Mouse (Mus musculus) ES-E14 (cell line): ENCODE data around the gene Zfp282. TPM values are rescaled to one million over a fixed set of nuclear protein-coding genes. Genes with fewer than 3 reads are reported as not detected.

Source experiments
- DNase-seq: peaks from one replicate; pipeline ENCODE4 v3.0.0-alpha.2; 2013; ENCODE audit warnings: low read depth, low spot score
- H3K27ac ChIP-seq: 2 replicates; pipeline ENCODE4 v1.5.1; 2012; ENCODE audit warnings: low read depth, mild to moderate bottlenecking, low read length, moderate library complexity, mixed read lengths; ENCODE audit not compliant: poor library complexity, insufficient read depth, severe bottlenecking
- H3K36me3 ChIP-seq: 2 replicates; pipeline ENCODE4 v1.6.1; 2012; ENCODE audit warnings: mild to moderate bottlenecking, low read length, moderate library complexity, mixed read lengths; ENCODE audit not compliant: control insufficient read depth, poor library complexity, insufficient read depth, severe bottlenecking
- H3K4me1 ChIP-seq, 2 experiments: fragments of 150-350 bp in 1 of 2; sonication (generic) in 1 of 2; 2 replicates each; pipeline ENCODE4 v1.6.1; 2012; ENCODE audit warnings: low read length in 2 of 2, mild to moderate bottlenecking in 1 of 2, mixed read lengths in 1 of 2; ENCODE audit not compliant: control insufficient read depth in 2 of 2, insufficient read depth in 2 of 2, poor library complexity in 1 of 2
- H3K4me3 ChIP-seq, 2 experiments: fragments of 150-350 bp in 1 of 2; sonication (generic) in 1 of 2; 2 replicates each; pipeline ENCODE4 v1.5.1; 2012; ENCODE audit warnings: low read length in 2 of 2, low read depth in 1 of 2, mild to moderate bottlenecking in 1 of 2, mixed read lengths in 1 of 2; ENCODE audit not compliant: insufficient read depth in 1 of 2, poor library complexity in 1 of 2, severe bottlenecking in 1 of 2
- H3K9ac ChIP-seq: 2 replicates; pipeline ENCODE4 v1.6.1; 2012; ENCODE audit warnings: low read depth, mild to moderate bottlenecking, low read length, mixed read lengths; ENCODE audit not compliant: poor library complexity, insufficient read depth, severe bottlenecking
- H3K9me3 ChIP-seq: fragments of 150-350 bp; sonication (generic); 2 replicates; pipeline ENCODE4 v1.6.1; 2012; ENCODE audit warnings: low read depth, mild to moderate bottlenecking, low read length; ENCODE audit not compliant: control insufficient read depth, insufficient read depth
- CHD2 ChIP-seq: IDR thresholded peaks from 2 replicates; pipeline ENCODE4 v1.6.1; 2014; ENCODE audit warnings: mild to moderate bottlenecking, low read depth, low read length, inconsistent platforms
- HCFC1 ChIP-seq: IDR thresholded peaks from 2 replicates; pipeline ENCODE4 v1.6.1; 2012; ENCODE audit warnings: low read length, inconsistent platforms, borderline replicate concordance; ENCODE audit not compliant: insufficient read depth
- MAFK ChIP-seq: IDR thresholded peaks from 2 replicates; pipeline ENCODE4 v1.6.1; 2014; ENCODE audit warnings: mild to moderate bottlenecking, low read depth, low read length, inconsistent platforms; ENCODE audit not compliant: insufficient read depth
- ZC3H11A ChIP-seq: IDR thresholded peaks from 2 replicates; pipeline ENCODE4 v1.6.1; 2012; ENCODE audit warnings: low read depth, mild to moderate bottlenecking, inconsistent platforms, low read length, borderline replicate concordance
- ZNF384 ChIP-seq: IDR thresholded peaks from 2 replicates; pipeline ENCODE4 v1.6.1; 2012; ENCODE audit warnings: low read depth, low read length, inconsistent platforms
- in situ Hi-C, 2 experiments: fragments of 600-800 bp; cut with MboI; formaldehyde crosslinking; loops; one replicate each; pipeline ENCODE4 v1.15.1; 2025; ENCODE audit warnings: low sequenced_read_pairs in 2 of 2, inconsistent platforms in 1 of 2; ENCODE audit not compliant: unreplicated experiment in 2 of 2
- total RNA-seq: library from RNA; depleted of rRNA; stranded (reverse); fragments of 300-350 nt; gene quantifications from 2 replicates; pipeline ENCODE4 v1.2.3, GENCODE M21; 2012

Zfp282 gene
- total RNA-seq, 1 experiment = 6.3 TPM

GRCm38 (mm10) chr6:47919646-47920446, 42.8 kb downstream of the Zfp282 start:
- H3K9ac ChIP-seq = peak overlapping the region; percentile 95; the same call in 1 of the 2 replicates
- peak overlapping the region; percentile 90 to 98 for H3K4me3 ChIP-seq
- TF ChIP-seq ZC3H11A (no peak), MAFK (no peak), CHD2 (no peak), ZNF384 (no peak), HCFC1 (no peak)
- in situ Hi-C loops = no loop called here
- no peak for DNase-seq
- no peaks in the 10 kb centered on the region for H3K36me3 ChIP-seq
- H3K4me1 ChIP-seq = peaks cover 4 to 5% of the 10 kb centered on the region in 2 experiments; a peak in 2 of 4 replicates
- H3K27ac ChIP-seq = no peak overlapping the region; the same call in 1 of the 2 replicates
- H3K9me3 ChIP-seq = no peaks in the 10 kb centered on the region

GRCm38 (mm10) chr6:47920447-47921340, 43.7 kb downstream of the Zfp282 start, which contains the start of gene Zfp212:
Gene Zfp212 (plus strand): TSS chr6:47920476.
- no peaks in the 10 kb centered on the region for H3K9me3 ChIP-seq
- peak within 1 kb of the TSS; percentile 95 for H3K9ac ChIP-seq
- peak within 1 kb of the TSS; percentile 90 to 98 for H3K4me3 ChIP-seq
- H3K36me3 ChIP-seq = no peaks in the 10 kb centered on the region
- in situ Hi-C loops = no loop called here
- H3K4me1 ChIP-seq = peaks cover 4 to 5% of the 10 kb centered on the region in 2 experiments; a peak in 2 of 4 replicates
- TF ChIP-seq HCFC1 (peak; percentile 41; the same call in 1 of the 2 replicates), CHD2 (no peak)
- H3K27ac ChIP-seq = peak within 1 kb of the TSS; percentile 87
- DNase-seq = peak; percentile 87

GRCm38 (mm10) chr6:47942461-47942860, 65.5 kb downstream of the Zfp282 start:
- no peaks in the 10 kb centered on the region for H3K9me3 ChIP-seq
- H3K36me3 ChIP-seq = no peaks in the 10 kb centered on the region
- H3K4me3 ChIP-seq = peak overlapping the region; percentile 11 to 63; a peak in 1 of 4 replicates
- H3K27ac ChIP-seq = no peak overlapping the region
- no peak for DNase-seq
- in situ Hi-C loops = no loop called here
- H3K9ac ChIP-seq = no peak overlapping the region
- TF ChIP-seq CHD2 (no peak), ZNF384 (no peak), ZC3H11A (no peak), MAFK (no peak), HCFC1 (no peak)
- peaks cover 0 to 2% of the 10 kb centered on the region in 2 experiments; a peak in 1 of 4 replicates for H3K4me1 ChIP-seq

GRCm38 (mm10) chr6:47943021-47943691, 66.2 kb downstream of the Zfp282 start:
- Histone ChIP-seq H3K27ac (no peak overlapping the region), H3K9me3 (no peaks in the 10 kb centered on the region), H3K4me3 (peak overlapping the region; percentile 35 to 63; a peak in 3 of 4 replicates), H3K9ac (peak overlapping the region; percentile 72), H3K36me3 (no peaks in the 10 kb centered on the region), H3K4me1 (peaks cover 0 to 2% of the 10 kb centered on the region in 2 experiments; a peak in 1 of 4 replicates)
- no peak for DNase-seq
- in situ Hi-C loops = no loop called here
- TF ChIP-seq ZC3H11A (no peak), ZNF384 (no peak), CHD2 (no peak), HCFC1 (no peak), MAFK (no peak)
